Mouse (Mus musculus): ENCODE measurements around the gene Olfr869. TPM values are rescaled to one million over a fixed set of nuclear protein-coding genes. Genes with fewer than 3 reads are reported as not detected.

Olfr869 gene
- polyA plus RNA-seq (2012; rRNA removed) (not detected in 2 replicates), polyA plus RNA-seq (2014; fragmentation: Nextera tagmentation; extraction: Ambion mirVana) (not detected in 2 replicates)

DNA sequence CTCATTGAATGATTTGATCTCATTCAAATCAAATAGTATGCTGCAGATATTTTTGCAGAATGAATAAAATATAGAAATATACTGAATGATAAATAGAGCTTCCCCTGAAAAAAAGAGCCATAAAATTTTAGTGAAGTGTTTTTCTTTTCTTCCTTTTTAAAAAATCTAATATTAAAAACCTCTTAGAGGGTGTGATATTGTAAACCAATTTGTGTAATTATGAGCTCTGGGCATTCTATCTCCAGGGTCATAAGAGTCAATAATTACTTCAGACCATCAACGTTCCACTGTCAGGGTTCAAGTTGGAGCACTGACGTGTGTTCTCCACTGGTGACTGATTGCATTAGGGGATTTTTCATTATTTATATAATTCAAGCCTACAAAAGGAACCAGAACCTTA is at the start of gene Olfr869:
Gene Olfr869 (plus strand): TSS at position 301 of the 400 bp plus-strand sequence.
- no peaks in the 10 kb centered on the region for H3K9me3 ChIP-seq (ENCODE audit: control insufficient read depth, low read length)
- TF ChIP-seq EP300 (IDR thresholded peaks at IDR 0.05; ENCODE audit: low read depth) (no peak), CTCF (IDR thresholded peaks at IDR 0.05; ENCODE audit: low read depth) (no peak)
- no peak within 1 kb of the TSS for H3K4me2 ChIP-seq (ENCODE audit: low read depth)
- no peak within 1 kb of the TSS for H3K27ac ChIP-seq
- H3K4me1 ChIP-seq (replicated peaks; ENCODE audit: control insufficient read depth in 2 of 2, insufficient read depth in 2 of 2, low read length in 1 of 2), result no peaks in the 10 kb centered on the region
- 53% methylated on average over 2 of the region's 2 CpGs for WGBS (ENCODE audit: insufficient replicate concordance)
- H3K9ac ChIP-seq (replicated peaks), result no peak within 1 kb of the TSS
- no peaks in the 10 kb centered on the region for H3K36me3 ChIP-seq (replicated peaks; ENCODE audit: control insufficient read depth, insufficient read depth, low read depth)
- DNase-seq (ENCODE audit: low read depth in 3 of 3, low spot score in 3 of 3) (no peak), ATAC-seq (ENCODE audit: insufficient read depth) (no peak)
- H3K4me3 ChIP-seq (ENCODE audit: insufficient read depth in 1 of 2, low read depth in 2 of 2, low read length in 2 of 2), result no peak within 1 kb of the TSS
- no peaks in the 10 kb centered on the region for H3K27me3 ChIP-seq (ENCODE audit: control insufficient read depth, insufficient read depth, low read length)

- Histone ChIP-seq H3K4me2 (ENCODE audit: low read depth) (no peak within 1 kb of the TSS), H3K27me3 (ENCODE audit: control insufficient read depth, insufficient read depth, low read length) (no peaks in the 10 kb centered on the region), H3K9ac (replicated peaks) (no peak within 1 kb of the TSS), H3K4me1 (replicated peaks; ENCODE audit: control insufficient read depth in 2 of 2, insufficient read depth in 2 of 2, low read length in 1 of 2) (no peaks in the 10 kb centered on the region), H3K27ac (no peak within 1 kb of the TSS), H3K4me3 (ENCODE audit: insufficient read depth in 1 of 2, low read depth in 2 of 2, low read length in 2 of 2) (no peak within 1 kb of the TSS), H3K36me3 (replicated peaks; ENCODE audit: control insufficient read depth, insufficient read depth, low read depth) (no peaks in the 10 kb centered on the region), H3K9me3 (ENCODE audit: control insufficient read depth, low read length) (no peaks in the 10 kb centered on the region)
- DNase-seq (ENCODE audit: low read depth in 3 of 3, low spot score in 3 of 3) (no peak), ATAC-seq (ENCODE audit: insufficient read depth) (no peak)
- 18% methylated on average over 2 of the region's 2 CpGs for WGBS (ENCODE audit: insufficient replicate concordance)
- no peak for TF ChIP-seq CTCF (IDR thresholded peaks at IDR 0.05; ENCODE audit: low read depth)
- TF ChIP-seq EP300 (IDR thresholded peaks at IDR 0.05; ENCODE audit: low read depth), result no peak
Measured at GRCm38 (mm10) chr9:20098326-20098725, 30.5 kb upstream of the Olfr869 start, which contains the start of gene Olfr868. Gene Olfr868, plus strand, starts transcription at chr9:20098626.

- Histone ChIP-seq H3K4me3 (ENCODE audit: insufficient read depth in 1 of 2, low read depth in 2 of 2, low read length in 2 of 2) (no peak overlapping the region), H3K9me3 (ENCODE audit: control insufficient read depth, low read length) (no peaks in the 10 kb centered on the region), H3K36me3 (replicated peaks; ENCODE audit: control insufficient read depth, insufficient read depth, low read depth) (no peaks in the 10 kb centered on the region), H3K4me1 (replicated peaks; ENCODE audit: control insufficient read depth in 2 of 2, insufficient read depth in 2 of 2, low read length in 1 of 2) (no peaks in the 10 kb centered on the region), H3K27me3 (ENCODE audit: control insufficient read depth, insufficient read depth, low read length) (no peaks in the 10 kb centered on the region), H3K27ac (no peak overlapping the region), H3K4me2 (ENCODE audit: low read depth) (no peak overlapping the region), H3K9ac (replicated peaks) (no peak overlapping the region)
- no peak for TF ChIP-seq EP300 (IDR thresholded peaks at IDR 0.05; ENCODE audit: low read depth)
- TF ChIP-seq CTCF (IDR thresholded peaks at IDR 0.05; ENCODE audit: low read depth), result no peak
- WGBS (ENCODE audit: insufficient replicate concordance), result 57% methylated on average over 3 of the region's 3 CpGs
- DNase-seq (ENCODE audit: low read depth in 3 of 3, low spot score in 3 of 3) (no peak), ATAC-seq (ENCODE audit: insufficient read depth) (no peak)
Measured at GRCm38 (mm10) chr9:20149706-20150105, 20.9 kb downstream of the Olfr869 start.

GRCm38 (mm10) chr9:20173957-20174356 is 45.1 kb downstream of the Olfr869 start, which contains the start of gene Olfr870:
Gene Olfr870, minus strand, starts transcription at chr9:20174057.
- Histone ChIP-seq H3K9me3 (ENCODE audit: control insufficient read depth, low read length) (no peaks in the 10 kb centered on the region), H3K4me2 (ENCODE audit: low read depth) (no peak within 1 kb of the TSS), H3K9ac (replicated peaks) (no peak within 1 kb of the TSS), H3K4me3 (ENCODE audit: insufficient read depth in 1 of 2, low read depth in 2 of 2, low read length in 2 of 2) (no peak within 1 kb of the TSS), H3K27ac (no peak within 1 kb of the TSS), H3K36me3 (replicated peaks; ENCODE audit: control insufficient read depth, insufficient read depth, low read depth) (no peaks in the 10 kb centered on the region), H3K4me1 (replicated peaks; ENCODE audit: control insufficient read depth in 2 of 2, insufficient read depth in 2 of 2, low read length in 1 of 2) (no peaks in the 10 kb centered on the region), H3K27me3 (ENCODE audit: control insufficient read depth, insufficient read depth, low read length) (no peaks in the 10 kb centered on the region)
- DNase-seq (ENCODE audit: low read depth in 3 of 3, low spot score in 3 of 3) (no peak), ATAC-seq (ENCODE audit: insufficient read depth) (no peak)
- TF ChIP-seq CTCF (IDR thresholded peaks at IDR 0.05; ENCODE audit: low read depth), result no peak
- no peak for TF ChIP-seq EP300 (IDR thresholded peaks at IDR 0.05; ENCODE audit: low read depth)
- 41% methylated on average over 2 of the region's 2 CpGs for WGBS (ENCODE audit: insufficient replicate concordance)

DNA sequence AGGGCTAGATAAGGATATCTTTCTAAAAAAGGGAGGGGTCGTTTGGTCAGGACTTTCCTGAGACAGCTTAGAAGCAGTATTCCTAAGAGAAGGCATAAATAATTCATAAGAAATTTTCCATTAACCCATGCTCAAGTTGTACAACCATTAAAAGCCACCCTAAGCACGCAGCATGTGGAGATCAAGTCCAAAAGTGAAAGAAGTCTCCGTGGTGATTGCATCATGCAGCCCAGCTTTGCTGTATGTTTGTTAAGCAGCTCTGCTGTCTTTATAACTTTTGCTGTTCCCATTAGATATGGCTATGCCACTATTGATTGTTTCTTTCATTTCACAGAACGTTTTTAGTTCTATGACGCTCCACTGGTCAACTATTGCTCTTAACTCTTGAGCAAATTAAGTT is 50.7 kb downstream of the Olfr869 start:
- Histone ChIP-seq H3K4me2 (ENCODE audit: low read depth) (no peak overlapping the region), H3K27ac (no peak overlapping the region), H3K9me3 (ENCODE audit: control insufficient read depth, low read length) (no peaks in the 10 kb centered on the region), H3K4me1 (replicated peaks; ENCODE audit: control insufficient read depth in 2 of 2, insufficient read depth in 2 of 2, low read length in 1 of 2) (no peaks in the 10 kb centered on the region), H3K27me3 (ENCODE audit: control insufficient read depth, insufficient read depth, low read length) (no peaks in the 10 kb centered on the region), H3K4me3 (ENCODE audit: insufficient read depth in 1 of 2, low read depth in 2 of 2, low read length in 2 of 2) (no peak overlapping the region), H3K9ac (replicated peaks) (no peak overlapping the region), H3K36me3 (replicated peaks; ENCODE audit: control insufficient read depth, insufficient read depth, low read depth) (no peaks in the 10 kb centered on the region)
- TF ChIP-seq EP300 (IDR thresholded peaks at IDR 0.05; ENCODE audit: low read depth) (no peak), CTCF (IDR thresholded peaks at IDR 0.05; ENCODE audit: low read depth) (no peak)
- WGBS (ENCODE audit: insufficient replicate concordance), result 38% methylated on average over 5 of the region's 5 CpGs
- ATAC-seq (ENCODE audit: insufficient read depth) (no peak), DNase-seq (ENCODE audit: low read depth in 3 of 3, low spot score in 3 of 3) (no peak)

Other genes with a start within 250 kb of the Olfr869 start
- not detected in 2 replicates for gene Olfr862, start 241.0 kb upstream of the Olfr869 start, polyA plus RNA-seq (2012; rRNA removed)
- not detected in 2 replicates for gene Olfr862, start 241.0 kb upstream of the Olfr869 start, polyA plus RNA-seq (2014; fragmentation: Nextera tagmentation; extraction: Ambion mirVana)
- not detected in 2 replicates for gene Olfr77, start 212.1 kb upstream of the Olfr869 start, polyA plus RNA-seq (2012; rRNA removed)
- gene Olfr77, start 212.1 kb upstream of the Olfr869 start, polyA plus RNA-seq (2014; fragmentation: Nextera tagmentation; extraction: Ambion mirVana), result 0.24 and 0.29 TPM in 2 replicates
- gene Olfr866, start 101.0 kb upstream of the Olfr869 start, polyA plus RNA-seq (2012; rRNA removed), result not detected in 2 replicates
- not detected in 2 replicates for gene Olfr866, start 101.0 kb upstream of the Olfr869 start, polyA plus RNA-seq (2014; fragmentation: Nextera tagmentation; extraction: Ambion mirVana)
- not detected in 2 replicates for gene Olfr867, start 71.4 kb upstream of the Olfr869 start, polyA plus RNA-seq (2012; rRNA removed)
- gene Olfr867, start 71.4 kb upstream of the Olfr869 start, polyA plus RNA-seq (2014; fragmentation: Nextera tagmentation; extraction: Ambion mirVana), result not detected in 2 replicates
- not detected in 2 replicates for gene Olfr868, start 30.4 kb upstream of the Olfr869 start, polyA plus RNA-seq (2012; rRNA removed)
- not detected in 2 replicates for gene Olfr868, start 30.4 kb upstream of the Olfr869 start, polyA plus RNA-seq (2014; fragmentation: Nextera tagmentation; extraction: Ambion mirVana)
- gene Olfr870, start 45.0 kb downstream of the Olfr869 start, polyA plus RNA-seq (2012; rRNA removed), result not detected in 2 replicates
- gene Olfr870, start 45.0 kb downstream of the Olfr869 start, polyA plus RNA-seq (2014; fragmentation: Nextera tagmentation; extraction: Ambion mirVana), result not detected in 2 replicates
- gene Olfr871, start 83.2 kb downstream of the Olfr869 start, polyA plus RNA-seq (2012; rRNA removed), result not detected in 2 replicates
- gene Olfr871, start 83.2 kb downstream of the Olfr869 start, polyA plus RNA-seq (2014; fragmentation: Nextera tagmentation; extraction: Ambion mirVana), result not detected in 2 replicates
- not detected in 2 replicates for gene Olfr872, start 108.1 kb downstream of the Olfr869 start, polyA plus RNA-seq (2012; rRNA removed)
- gene Olfr872, start 108.1 kb downstream of the Olfr869 start, polyA plus RNA-seq (2014; fragmentation: Nextera tagmentation; extraction: Ambion mirVana), result not detected in 2 replicates
- not detected in 2 replicates for gene Olfr39, start 153.3 kb downstream of the Olfr869 start, polyA plus RNA-seq (2012; rRNA removed)
- gene Olfr39, start 153.3 kb downstream of the Olfr869 start, polyA plus RNA-seq (2014; fragmentation: Nextera tagmentation; extraction: Ambion mirVana), result not detected in 2 replicates
- not detected in 2 replicates for gene Olfr873, start 169.5 kb downstream of the Olfr869 start, polyA plus RNA-seq (2012; rRNA removed)
- not detected in 2 replicates for gene Olfr873, start 169.5 kb downstream of the Olfr869 start, polyA plus RNA-seq (2014; fragmentation: Nextera tagmentation; extraction: Ambion mirVana)
- not detected in 2 replicates for gene Olfr18, start 207.1 kb downstream of the Olfr869 start, polyA plus RNA-seq (2012; rRNA removed)
- not detected in 2 replicates for gene Olfr18, start 207.1 kb downstream of the Olfr869 start, polyA plus RNA-seq (2014; fragmentation: Nextera tagmentation; extraction: Ambion mirVana)

All from liver, embryonic 14.5 days (tissue).